Mouse (Mus musculus) MEL (cell line): ENCODE results near the gene Gm17651. TPM values are rescaled to one million over a fixed set of nuclear protein-coding genes. Genes with fewer than 3 reads are reported as not detected.

Experiments
- DNase-seq: peaks from one replicate; pipeline ENCODE4 v3.0.0; 2011; ENCODE audit warnings: low read depth, low spot score
- H3K27ac ChIP-seq: 2 replicates; pipeline ENCODE4 v1.5.1; 2012; ENCODE audit warnings: low read depth, mild to moderate bottlenecking, control low read depth, low read length, moderate library complexity; ENCODE audit not compliant: control insufficient read depth
- H3K27me3 ChIP-seq, 2 experiments: fragments of 150-350 bp in 1 of 2; sonication (generic) in 1 of 2; 2 replicates each; pipeline ENCODE4 v1.6.1; 2012; ENCODE audit warnings: low read length in 2 of 2, mild to moderate bottlenecking in 2 of 2, improper control_type of control experiment in 1 of 2, moderate library complexity in 1 of 2; ENCODE audit not compliant: insufficient read depth in 2 of 2, control insufficient read depth in 1 of 2
- H3K36me3 ChIP-seq, 2 experiments: 2 replicates each; pipeline ENCODE4 v1.6.1; 2012 to 2014; ENCODE audit warnings: low read length in 2 of 2, improper control_type of control experiment in 1 of 2, inconsistent platforms in 1 of 2, mild to moderate bottlenecking in 1 of 2; ENCODE audit not compliant: insufficient read depth in 2 of 2, control insufficient read depth in 1 of 2
- H3K4me1 ChIP-seq, 2 experiments: fragments of 150-350 bp in 1 of 2; sonication (generic) in 1 of 2; 2 replicates each; pipeline ENCODE4 v1.6.1; 2012; ENCODE audit warnings: low read length in 2 of 2, improper control_type of control experiment in 1 of 2, mild to moderate bottlenecking in 1 of 2; ENCODE audit not compliant: insufficient read depth in 2 of 2, control insufficient read depth in 1 of 2
- H3K4me3 ChIP-seq, 2 experiments: fragments of 150-350 bp in 1 of 2; sonication (generic) in 1 of 2; 2 replicates each; pipeline ENCODE4 v1.5.1; 2012; ENCODE audit warnings: low read depth in 2 of 2, low read length in 2 of 2, mild to moderate bottlenecking in 2 of 2, moderate library complexity in 2 of 2, control low read depth in 1 of 2, improper control_type of control experiment in 1 of 2; ENCODE audit not compliant: control insufficient read depth in 1 of 2, insufficient read depth in 1 of 2
- H3K79me2 ChIP-seq: 2 replicates; pipeline ENCODE4 v1.6.1; 2012; ENCODE audit warnings: mild to moderate bottlenecking, low read length, moderate library complexity; ENCODE audit not compliant: control insufficient read depth, poor library complexity, insufficient read depth
- H3K9ac ChIP-seq: 2 replicates; pipeline ENCODE4 v1.6.1; 2012; ENCODE audit warnings: low read depth, mild to moderate bottlenecking, control low read depth, low read length, moderate library complexity; ENCODE audit not compliant: control insufficient read depth, poor library complexity, severe bottlenecking
- H3K9me3 ChIP-seq: fragments of 150-350 bp; sonication (generic); replicated peaks from 2 replicates; pipeline ENCODE4 v1.6.1; 2012; ENCODE audit warnings: mild to moderate bottlenecking, low read length, improper control_type of control experiment, moderate library complexity; ENCODE audit not compliant: insufficient read depth
- CTCF ChIP-seq, 3 experiments: IDR thresholded peaks in 2 of 3; conservative IDR thresholded peaks in 1 of 3; 2 replicates each; pipeline ENCODE4 v1.5.1; 2011 to 2012; ENCODE audit warnings: low read length in 3 of 3, low read depth in 2 of 3, mild to moderate bottlenecking in 2 of 3, improper control_type of control experiment in 1 of 3, inconsistent platforms in 1 of 3, mixed read lengths in 1 of 3, moderate library complexity in 1 of 3; ENCODE audit not compliant: control insufficient read depth in 1 of 3, insufficient read depth in 1 of 3, poor library complexity in 1 of 3, severe bottlenecking in 1 of 3
- E2F4 ChIP-seq: IDR thresholded peaks from 2 replicates; pipeline ENCODE4 v1.6.1; 2011; ENCODE audit warnings: low read depth, low read length, improper control_type of control experiment, borderline replicate concordance
- EP300 ChIP-seq, 2 experiments: IDR thresholded peaks; 2 replicates each; pipeline ENCODE4 v1.6.1; 2011; ENCODE audit warnings: improper control_type of control experiment in 2 of 2, low read length in 2 of 2, low read depth in 1 of 2, mild to moderate bottlenecking in 1 of 2
- GATA1 ChIP-seq: IDR thresholded peaks from 2 replicates; pipeline ENCODE4 v1.6.1; 2011; ENCODE audit warnings: low read depth, low read length, improper control_type of control experiment
- HCFC1 ChIP-seq: IDR thresholded peaks from 2 replicates; pipeline ENCODE4 v1.6.1; 2012; ENCODE audit warnings: low read depth, mild to moderate bottlenecking, inconsistent platforms, low read length, improper control_type of control experiment, moderate library complexity
- KAT2A ChIP-seq: conservative IDR thresholded peaks from 2 replicates; pipeline ENCODE4 v1.6.1; 2012; ENCODE audit warnings: low read depth, low read length, improper control_type of control experiment, inconsistent platforms
- MAFK ChIP-seq: IDR thresholded peaks from 2 replicates; pipeline ENCODE4 v1.6.1; 2011; ENCODE audit warnings: low read depth, mild to moderate bottlenecking, low read length, improper control_type of control experiment, borderline replicate concordance
- MEF2A ChIP-seq: IDR thresholded peaks from 2 replicates; pipeline ENCODE4 v1.6.1; 2014; ENCODE audit warnings: low read depth, mild to moderate bottlenecking, inconsistent platforms, low read length, improper control_type of control experiment; ENCODE audit not compliant: poor library complexity, insufficient replicate concordance, severe bottlenecking; ENCODE audit errors: extremely low read depth
- MXI1 ChIP-seq: IDR thresholded peaks from 2 replicates; pipeline ENCODE4 v1.6.1; 2011; ENCODE audit warnings: mild to moderate bottlenecking, low read depth, low read length, improper control_type of control experiment
- MYB ChIP-seq: IDR thresholded peaks from 2 replicates; pipeline ENCODE4 v1.6.1; 2011; ENCODE audit warnings: mild to moderate bottlenecking, low read depth, low read length, improper control_type of control experiment
- POLR2A ChIP-seq, 2 experiments: IDR thresholded peaks; 2 replicates each; pipeline ENCODE4 v1.6.1; 2011 to 2012; ENCODE audit warnings: low read length in 2 of 2, mild to moderate bottlenecking in 2 of 2, control low read depth in 1 of 2, improper control_type of control experiment in 1 of 2, low read depth in 1 of 2, moderate library complexity in 1 of 2; ENCODE audit not compliant: control insufficient read depth in 1 of 2, insufficient read depth in 1 of 2, poor library complexity in 1 of 2
- SIN3A ChIP-seq: IDR thresholded peaks from 2 replicates; pipeline ENCODE4 v1.6.1; 2012; ENCODE audit warnings: low read length, improper control_type of control experiment, inconsistent platforms
- SMC3 ChIP-seq: IDR thresholded peaks from 2 replicates; pipeline ENCODE4 v1.6.1; 2011; ENCODE audit warnings: low read depth, low read length, improper control_type of control experiment
- UBTF ChIP-seq: IDR thresholded peaks from 2 replicates; pipeline ENCODE4 v1.6.1; 2012; ENCODE audit warnings: low read depth, mild to moderate bottlenecking, inconsistent platforms, low read length, improper control_type of control experiment, moderate library complexity, borderline replicate concordance; ENCODE audit not compliant: insufficient read depth
- USF2 ChIP-seq, 2 experiments: IDR thresholded peaks; 2 replicates each; pipeline ENCODE4 v1.6.1; 2011 to 2012; ENCODE audit warnings: improper control_type of control experiment in 2 of 2, low read length in 2 of 2, borderline replicate concordance in 1 of 2, inconsistent platforms in 1 of 2, low read depth in 1 of 2, mild to moderate bottlenecking in 1 of 2; ENCODE audit not compliant: insufficient read depth in 1 of 2
- ZC3H11A ChIP-seq: IDR thresholded peaks from 2 replicates; pipeline ENCODE4 v1.6.1; 2012; ENCODE audit warnings: low read depth, mild to moderate bottlenecking, inconsistent platforms, low read length, improper control_type of control experiment
- ZMIZ1 ChIP-seq: IDR thresholded peaks from 2 replicates; pipeline ENCODE4 v1.6.1; 2012; ENCODE audit warnings: low read depth, mild to moderate bottlenecking, inconsistent platforms, low read length, improper control_type of control experiment, moderate library complexity
- ZNF384 ChIP-seq: IDR thresholded peaks from 2 replicates; pipeline ENCODE4 v1.6.1; 2012; ENCODE audit warnings: low read depth, mild to moderate bottlenecking, inconsistent platforms, low read length, improper control_type of control experiment
- polyA plus RNA-seq, 2 experiments: library from polyadenylated mRNA; stranded (reverse) in 1 of 2; unstranded in 1 of 2; fragments of >175 nt in 1 of 2; fragments of >200 nt in 1 of 2; gene quantifications; 2 replicates each; pipeline versions ENCODE4 v1.2.1 to v1.2.4; 2012; ENCODE audit warnings: low replicate concordance in 2 of 2, low read depth in 1 of 2; ENCODE audit not compliant: insufficient read length in 2 of 2, insufficient read depth in 1 of 2, missing spikeins in 1 of 2
- total RNA-seq: library from RNA; depleted of rRNA; stranded (reverse); fragments of 300-350 nt; gene quantifications from 2 replicates; pipeline ENCODE4 v1.2.3, GENCODE M21; 2012

Gene Gm17651
- total and polyA plus RNA-seq, 3 experiments, result not detected

DNA sequence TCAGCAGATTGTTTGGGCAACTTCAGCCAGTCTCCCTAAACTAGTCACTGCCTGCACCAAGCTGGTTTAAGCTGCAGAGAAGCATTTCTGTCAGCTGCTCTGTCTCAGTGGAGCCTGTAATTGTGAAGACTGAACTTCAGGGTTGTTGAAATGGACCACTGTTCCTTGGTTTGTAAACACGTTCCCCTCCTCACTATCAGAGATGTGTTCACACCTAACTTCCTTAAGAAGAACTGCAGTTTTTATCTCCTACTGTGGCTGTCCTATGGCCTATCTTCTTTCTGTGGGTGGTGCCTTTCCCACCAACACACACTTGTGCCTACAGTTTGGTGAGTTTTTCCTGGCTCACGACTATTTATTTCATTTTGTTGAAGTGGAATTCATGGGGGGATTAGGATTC is 14.8 kb upstream of the Gm17651 start (continued):
- no peak for TF ChIP-seq UBTF
- TF ChIP-seq SMC3, result no peak
- TF ChIP-seq, all 39 proteins: peak for 11

DNA sequence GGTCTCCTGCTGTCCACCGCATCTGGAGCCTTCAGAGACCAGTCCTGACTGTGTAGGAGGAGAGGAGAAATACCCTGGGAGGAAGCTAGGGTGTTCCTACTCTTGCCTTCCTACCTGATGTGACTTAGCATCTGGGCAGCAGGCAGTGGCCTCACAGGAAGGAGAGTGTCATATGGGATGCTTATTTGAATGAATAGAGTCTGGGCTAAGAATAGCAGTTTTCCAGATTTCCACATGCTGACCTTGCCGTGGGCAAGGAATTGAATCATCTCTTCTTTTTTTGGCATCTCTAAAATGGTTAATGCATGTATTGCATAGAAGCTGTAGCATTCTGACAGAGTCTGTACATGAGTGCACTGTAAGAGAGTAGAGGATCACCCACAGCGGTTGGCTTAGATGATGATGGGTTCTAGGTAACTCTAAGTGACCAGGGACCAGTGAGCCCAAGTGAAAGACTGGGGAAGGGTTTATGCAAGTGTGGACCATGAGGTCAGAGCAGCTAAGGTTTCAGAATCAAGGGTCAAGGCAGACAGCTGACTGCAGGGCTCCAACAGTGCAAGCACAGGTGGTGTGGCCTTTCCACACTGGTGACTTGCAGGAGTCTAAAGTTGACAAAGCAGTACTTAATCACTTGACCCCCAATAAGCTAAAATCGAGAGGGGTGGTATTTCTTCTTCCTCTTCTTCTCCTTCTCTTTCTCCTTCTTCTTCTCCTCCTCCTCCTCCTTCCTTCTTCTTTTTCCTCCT is 12.1 kb upstream of the Gm17651 start:
- Histone ChIP-seq H3K4me1 (peaks cover 18 to 35% of the 10 kb centered on the region in 2 experiments), H3K27ac (no peak overlapping the region), H3K27me3 (no peaks in the 10 kb centered on the region), H3K36me3 (peaks cover 0 to 22% of the 10 kb centered on the region in 2 experiments; a peak in 2 of 4 replicates), H3K79me2 (no peaks in the 10 kb centered on the region; the same call in 1 of the 2 replicates), H3K9me3 (no peaks in the 10 kb centered on the region), H3K9ac (no peak overlapping the region), H3K4me3 (no peak overlapping the region)
- TF ChIP-seq POLR2A (IDR thresholded peaks at IDR 0.05; ENCODE audit: control insufficient read depth in 1 of 2, insufficient read depth in 1 of 2, low read depth in 1 of 2, low read length in 2 of 2, poor library complexity in 1 of 2) (no peak), KAT2A (no peak), USF2 (IDR thresholded peaks at IDR 0.05; ENCODE audit: borderline replicate concordance in 1 of 2, insufficient read depth in 1 of 2, low read depth in 1 of 2, low read length in 2 of 2) (no peak), ZMIZ1 (no peak), E2F4 (no peak), ZNF384 (no peak), MYB (no peak), SMC3 (no peak)
- no peak for DNase-seq

DNA sequence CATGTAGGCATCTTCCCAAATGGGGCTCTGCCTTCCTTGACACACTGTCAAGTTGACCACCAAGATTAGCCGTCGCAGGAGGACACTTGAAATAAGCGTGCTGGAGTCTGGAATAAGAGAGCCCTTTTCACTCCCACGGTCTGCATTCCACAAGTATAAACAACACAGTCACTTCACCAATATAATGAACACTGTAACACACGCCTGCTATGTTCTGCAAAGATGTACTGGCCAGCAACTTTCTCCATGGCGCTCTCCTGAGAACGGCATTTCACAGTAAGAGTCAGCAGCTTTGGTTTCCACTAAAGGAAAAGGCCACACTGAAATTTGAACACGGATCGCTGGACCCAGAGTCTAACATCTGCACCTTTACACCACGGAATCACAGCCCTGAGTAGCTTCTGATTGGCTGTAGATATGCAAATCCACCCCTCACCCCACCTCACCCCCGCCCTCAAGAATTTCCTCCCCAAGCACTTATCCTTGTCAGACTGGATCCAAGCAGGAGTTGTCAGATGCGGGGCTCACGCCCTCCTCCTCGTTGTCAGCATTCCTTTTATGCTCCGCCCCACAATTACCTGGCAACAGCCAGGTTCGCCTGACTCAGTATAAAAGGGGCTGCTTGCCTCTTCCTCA is 9.2 kb upstream of the Gm17651 start:
- Histone ChIP-seq H3K27me3 (no peaks in the 10 kb centered on the region), H3K79me2 (no peaks in the 10 kb centered on the region; the same call in 1 of the 2 replicates)
- no peak for TF ChIP-seq EP300 (IDR thresholded peaks at IDR 0.05; ENCODE audit: low read depth in 1 of 2, low read length in 2 of 2)
- TF ChIP-seq HCFC1, result no peak
- no peak for TF ChIP-seq SIN3A
- TF ChIP-seq GATA1, result no peak
- TF ChIP-seq USF2 (IDR thresholded peaks at IDR 0.05; ENCODE audit: borderline replicate concordance in 1 of 2, insufficient read depth in 1 of 2, low read depth in 1 of 2, low read length in 2 of 2), result no peak
- TF ChIP-seq MXI1, result no peak
- TF ChIP-seq MAFK, result no peak
- no peak for TF ChIP-seq ZC3H11A
- TF ChIP-seq CTCF (IDR thresholded peaks at IDR 0.05 in 2 of 3, conservative IDR thresholded peaks at IDR 0.05 in 1 of 3; ENCODE audit: control insufficient read depth in 1 of 3, insufficient read depth in 1 of 3, low read depth in 2 of 3, low read length in 3 of 3, poor library complexity in 1 of 3, severe bottlenecking in 1 of 3), result no peak
- no peak for TF ChIP-seq MEF2A
- TF ChIP-seq ZMIZ1, result no peak
- no peak for TF ChIP-seq POLR2A (IDR thresholded peaks at IDR 0.05; ENCODE audit: control insufficient read depth in 1 of 2, insufficient read depth in 1 of 2, low read depth in 1 of 2, low read length in 2 of 2, poor library complexity in 1 of 2)

More for the DNA sequence above, 9.2 kb upstream of the Gm17651 start:
- no peak overlapping the region for H3K4me3 ChIP-seq
- H3K4me1 ChIP-seq, result peaks cover 2 to 12% of the 10 kb centered on the region in 2 experiments; a peak in 3 of 4 replicates
- DNase-seq, result no peak
- no peak overlapping the region for H3K27ac ChIP-seq
- H3K36me3 ChIP-seq, result peaks cover 0 to 5% of the 10 kb centered on the region in 2 experiments; a peak in 2 of 4 replicates
- H3K9ac ChIP-seq, result no peak overlapping the region
- no peaks in the 10 kb centered on the region for H3K9me3 ChIP-seq
